Mouse (Mus musculus) left cerebral cortex, adult 2 months (tissue): ENCODE measurements around the gene Cd248. TPM values are rescaled to one million over a fixed set of nuclear protein-coding genes. Genes with fewer than 3 reads are reported as not detected.

Source experiments
- DNase-seq, 2 experiments: peaks; one replicate each; pipeline ENCODE4 v3.0.0; 2021 to 2022; ENCODE audit warnings: low spot score in 2 of 2, mixed read lengths in 1 of 2; ENCODE audit errors: extremely low spot score in 1 of 2
- H3K27ac ChIP-seq: fragments of 200-600 bp; 2 replicates; pipeline ENCODE4 v1.8.1; 2022
- H3K4me3 ChIP-seq: fragments of 200-600 bp; 2 replicates; pipeline ENCODE4 v1.8.1; 2022
- CTCF ChIP-seq: fragments of 200-600 bp; IDR thresholded peaks from 2 replicates; pipeline ENCODE4 v1.8.1; 2022; ENCODE audit warnings: antibody characterized with exemption, mild to moderate bottlenecking, moderate library complexity
- intact Hi-C: fragments of 180-260 bp; cut with DNase I; formaldehyde crosslinking; loops from one replicate; pipeline ENCODE4 v1.15.1; 2025
- total RNA-seq, 2 experiments: library from RNA; stranded (reverse); gene quantifications; 2 replicates each; pipeline ENCODE4 v1.2.3; 2021

Cd248 gene
- total RNA-seq, 2 experiments from 2014 or later: 4.3 to 5.4 TPM

- DNase-seq: no peak
- peak; percentile 80 for TF ChIP-seq CTCF
- H3K27ac ChIP-seq: no peak overlapping the region
- intact Hi-C loops: loop anchor here (2.0 kb wide), 1 partner anchor 17 kb away; no protein-coding TSS in a partner anchor
- H3K4me3 ChIP-seq: no peak overlapping the region
Measured at GRCm38 (mm10) chr19:5056251-5056650, 11.6 kb upstream of the Cd248 start.

- Histone ChIP-seq H3K4me3 (no peak overlapping the region), H3K27ac (peak overlapping the region; percentile 8; the same call in 1 of the 2 replicates)
- no peak for TF ChIP-seq CTCF
- DNase-seq: no peak
- intact Hi-C loops: loop anchor here (2.0 kb wide), 1 partner anchor 15 kb away; no protein-coding TSS in a partner anchor
Measured at GRCm38 (mm10) chr19:5057876-5058775, 9.8 kb upstream of the Cd248 start.

- DNase-seq: no peak
- TF ChIP-seq CTCF: no peak
- Histone ChIP-seq H3K27ac (peak overlapping the region; percentile 8), H3K4me3 (no peak overlapping the region)
- intact Hi-C loops: no loop called here
Measured at GRCm38 (mm10) chr19:5058801-5059771, 8.8 kb upstream of the Cd248 start.

GRCm38 (mm10) chr19:5060365-5061330 lies 7.2 kb upstream of the Cd248 start:
- no peak for DNase-seq
- no peak overlapping the region for H3K4me3 ChIP-seq
- H3K27ac ChIP-seq: no peak overlapping the region
- no peak for TF ChIP-seq CTCF
- intact Hi-C loops: no loop called here

GRCm38 (mm10) chr19:5062041-5062440 lies 5.8 kb upstream of the Cd248 start:
- TF ChIP-seq CTCF: no peak
- intact Hi-C loops: no loop called here
- H3K4me3 ChIP-seq: no peak overlapping the region
- H3K27ac ChIP-seq: no peak overlapping the region
- DNase-seq: no peak

- no peak for TF ChIP-seq CTCF
- no peak for DNase-seq
- Histone ChIP-seq H3K4me3 (no peak overlapping the region), H3K27ac (no peak overlapping the region)
- intact Hi-C loops: no loop called here
Measured at GRCm38 (mm10) chr19:5062446-5062845, 5.4 kb upstream of the Cd248 start.

- Histone ChIP-seq H3K4me3 (no peak overlapping the region), H3K27ac (no peak overlapping the region)
- intact Hi-C loops: no loop called here
- no peak for DNase-seq
- no peak for TF ChIP-seq CTCF
Measured at GRCm38 (mm10) chr19:5065104-5065503, 2.8 kb upstream of the Cd248 start.

GRCm38 (mm10) chr19:5067040-5067799 lies 658 bp upstream of the Cd248 start:
- intact Hi-C loops: no loop called here
- TF ChIP-seq CTCF: no peak
- DNase-seq: no peak
- Histone ChIP-seq H3K27ac (peak overlapping the region; percentile 28; the same call in 1 of the 2 replicates), H3K4me3 (peak overlapping the region; percentile 38; the same call in 1 of the 2 replicates)

GRCm38 (mm10) chr19:5068570-5069234 lies 824 bp downstream of the Cd248 start:
- TF ChIP-seq CTCF: no peak
- H3K27ac ChIP-seq: no peak overlapping the region; the same call in 1 of the 2 replicates
- no peak for DNase-seq
- intact Hi-C loops: no loop called here
- peak overlapping the region; percentile 38 for H3K4me3 ChIP-seq

GRCm38 (mm10) chr19:5069486-5069885 lies 1.6 kb downstream of the Cd248 start:
- no peak for TF ChIP-seq CTCF
- intact Hi-C loops: no loop called here
- H3K4me3 ChIP-seq: no peak overlapping the region
- H3K27ac ChIP-seq: no peak overlapping the region
- DNase-seq: no peak
